In genomic region chr12:71834041-71834440, GRCm38 (mm10) we compare ENCODE assay signal across 8 mouse cellular contexts. TPM values are rescaled to one million over a fixed set of nuclear protein-coding genes. Genes with fewer than 3 reads are reported as not detected.
DNase-seq lines count a peak whose midpoint lies in the region; ATAC-seq and TF ChIP-seq lines count a peak whose summit lies in the region.
"Had no signal": no experiment of that assay in that cellular context is flagged by ENCODE, and none has a peak within 500 bp of the region (broad histone marks: within the 10 kb centered on the region; RNA-seq: fewer than 3 reads in every experiment).

No protein-coding gene starts in this region.

- peak overlapping the region; percentile 78 for H3K27ac ChIP-seq in heart, postnatal 0 days (ENCODE audit: low read depth)
- H3K27ac ChIP-seq in lung, embryonic 14.5 days (ENCODE audit: low read depth): peak overlapping the region; percentile 39
- H3K27ac ChIP-seq in neural tube, embryonic 15.5 days (replicated peaks): no peak overlapping the region
- no peak overlapping the region for H3K27ac ChIP-seq in intestine, postnatal 0 days (ENCODE audit: low read depth, low read length)

- TF ChIP-seq CTCF in lung, adult 2 months (IDR thresholded peaks at IDR 0.05; ENCODE audit: insufficient read depth, low read length): no peak
- TF ChIP-seq CTCF in heart, postnatal 0 days (IDR thresholded peaks at IDR 0.05; ENCODE audit: low read depth): no peak
- TF ChIP-seq CTCF in lung, embryonic 14.5 days (IDR thresholded peaks at IDR 0.05; ENCODE audit: low read depth): no peak
- TF ChIP-seq CTCF in intestine, postnatal 0 days (IDR thresholded peaks at IDR 0.05; ENCODE audit: low read depth): no peak

- TF ChIP-seq POLR2A in lung, adult 2 months (IDR thresholded peaks at IDR 0.05; ENCODE audit: borderline replicate concordance, extremely low read depth, low read depth, low read length): no peak

- H3K36me3 ChIP-seq in heart, postnatal 0 days (replicated peaks; ENCODE audit: control insufficient read depth, insufficient read depth, low read length): no peaks in the 10 kb centered on the region
- H3K36me3 ChIP-seq in lung, embryonic 14.5 days (ENCODE audit: insufficient read depth): no peaks in the 10 kb centered on the region
- no peaks in the 10 kb centered on the region for H3K36me3 ChIP-seq in neural tube, embryonic 15.5 days
- H3K36me3 ChIP-seq in intestine, postnatal 0 days (ENCODE audit: control insufficient read depth, insufficient read depth): no peaks in the 10 kb centered on the region

- peak; percentile 49 to 63 for DNase-seq in lung, adult 18-20 months
- no peak for DNase-seq in lung, adult 2 months
- peak; percentile 69 for DNase-seq in heart, postnatal 0 days (ENCODE audit: low spot score)
- peak; percentile 59 for DNase-seq in lung, embryonic 14.5 days
- DNase-seq in urinary bladder, adult 2 months (ENCODE audit: low spot score): no peak
- DNase-seq: kidney, adult 18-20 months had no signal

- H3K9ac ChIP-seq in heart, postnatal 0 days (replicated peaks; ENCODE audit: low read depth, low read length): no peak overlapping the region
- no peak overlapping the region for H3K9ac ChIP-seq in lung, embryonic 14.5 days
- no peak overlapping the region for H3K9ac ChIP-seq in neural tube, embryonic 15.5 days (replicated peaks)
- no peak overlapping the region for H3K9ac ChIP-seq in intestine, postnatal 0 days (ENCODE audit: low read depth, low read length)

- 24% methylated on average over 7 of the region's 7 CpGs for WGBS in lung, adult 2 months
- WGBS in heart, postnatal 0 days: 19% methylated on average over 7 of the region's 7 CpGs
- 33% methylated on average over 7 of the region's 7 CpGs for WGBS in lung, embryonic 14.5 days
- 52% methylated on average over 7 of the region's 7 CpGs for WGBS in neural tube, embryonic 15.5 days
- 55% methylated on average over 7 of the region's 7 CpGs for WGBS in intestine, postnatal 0 days

- no peaks in the 10 kb centered on the region for H3K27me3 ChIP-seq in heart, postnatal 0 days (ENCODE audit: control insufficient read depth, insufficient read depth, low read length)
- H3K27me3 ChIP-seq in lung, embryonic 14.5 days (ENCODE audit: insufficient read depth, low read length): no peaks in the 10 kb centered on the region
- no peaks in the 10 kb centered on the region for H3K27me3 ChIP-seq in neural tube, embryonic 15.5 days (replicated peaks)
- H3K27me3 ChIP-seq in intestine, postnatal 0 days (replicated peaks; ENCODE audit: control insufficient read depth, insufficient read depth, low read length): no peaks in the 10 kb centered on the region

- H3K4me2 ChIP-seq in heart, postnatal 0 days (ENCODE audit: low read depth, low read length): peak overlapping the region; percentile 55
- peak overlapping the region; percentile 25; the same call in 1 of the 2 replicates for H3K4me2 ChIP-seq in lung, embryonic 14.5 days
- H3K4me2 ChIP-seq in neural tube, embryonic 15.5 days: peak overlapping the region; percentile 34
- no peak overlapping the region; the same call in 1 of the 2 replicates for H3K4me2 ChIP-seq in intestine, postnatal 0 days (replicated peaks; ENCODE audit: low read depth)

- no peak overlapping the region for H3K4me3 ChIP-seq in lung, adult 2 months (replicated peaks; ENCODE audit: extremely low read depth, low read depth, low read length)
- H3K4me3 ChIP-seq in heart, postnatal 0 days (ENCODE audit: low read depth, low read length): peak overlapping the region; percentile 7
- H3K4me3 ChIP-seq in lung, embryonic 14.5 days (ENCODE audit: low read depth, low read length): no peak overlapping the region
- H3K4me3 ChIP-seq in neural tube, embryonic 15.5 days (replicated peaks): no peak overlapping the region
- H3K4me3 ChIP-seq in intestine, postnatal 0 days (ENCODE audit: low read depth, low read length): no peak overlapping the region

- peaks cover 48% of the 10 kb centered on the region for H3K4me1 ChIP-seq in lung, adult 2 months (ENCODE audit: control insufficient read depth, insufficient read depth, low read length)
- peaks cover 60% of the 10 kb centered on the region for H3K4me1 ChIP-seq in heart, postnatal 0 days (ENCODE audit: control insufficient read depth, insufficient read depth)
- H3K4me1 ChIP-seq in lung, embryonic 14.5 days (ENCODE audit: insufficient read depth): peaks cover 29% of the 10 kb centered on the region
- peaks cover 69% of the 10 kb centered on the region for H3K4me1 ChIP-seq in neural tube, embryonic 15.5 days
- peaks cover 22% of the 10 kb centered on the region for H3K4me1 ChIP-seq in intestine, postnatal 0 days (replicated peaks; ENCODE audit: control insufficient read depth, insufficient read depth, low read length)

- no peak for ATAC-seq in heart, postnatal 0 days (ENCODE audit: insufficient read depth, low read depth)
- no peak for ATAC-seq in lung, embryonic 14.5 days (ENCODE audit: insufficient read depth)
- no peak for ATAC-seq in neural tube, embryonic 15.5 days (ENCODE audit: low FRiP score)
- no peak for ATAC-seq in intestine, postnatal 0 days

- TF ChIP-seq EP300 in heart, postnatal 0 days (IDR thresholded peaks at IDR 0.05; ENCODE audit: low read depth): no peak

- H3K9me3 ChIP-seq in heart, postnatal 0 days (replicated peaks; ENCODE audit: control insufficient read depth, low read length): no peaks in the 10 kb centered on the region
- no peaks in the 10 kb centered on the region for H3K9me3 ChIP-seq in lung, embryonic 14.5 days (ENCODE audit: low read depth, low read length)
- no peaks in the 10 kb centered on the region for H3K9me3 ChIP-seq in neural tube, embryonic 15.5 days (replicated peaks)
- no peaks in the 10 kb centered on the region for H3K9me3 ChIP-seq in intestine, postnatal 0 days (ENCODE audit: control insufficient read depth)

RNA-seq across cellular contexts. Expression of gene Daam1, which starts 3.2 kb away (rescaled TPM):
- 9.4 and 15.2 TPM in 2 replicates for polyA plus RNA-seq in lung, adult 2 months (2012; rRNA removed)
- total RNA-seq in heart, postnatal 0 days (2014; rRNA removed; ENCODE audit: low replicate concordance): 33.8 and 44.5 TPM in 2 replicates
- polyA plus RNA-seq in heart, postnatal 0 days (2015; fragmentation: Nextera tagmentation; extraction: Ambion mirVana): 12.3 and 12.8 TPM in 2 replicates
- polyA plus RNA-seq in lung, embryonic 14.5 days (2014; fragmentation: Nextera tagmentation; extraction: Ambion mirVana): 15.3 and 17.5 TPM in 2 replicates
- polyA plus RNA-seq in neural tube, embryonic 15.5 days (2015; fragmentation: Nextera tagmentation; extraction: Ambion mirVana): 21.4 and 24.1 TPM in 2 replicates
- 5.3 and 5.7 TPM in 2 replicates for polyA plus RNA-seq in intestine, postnatal 0 days (2015; fragmentation: Nextera tagmentation; extraction: Ambion mirVana)
- 17.8 and 19.4 TPM in 2 replicates for polyA plus RNA-seq in urinary bladder, adult 2 months (2012; rRNA removed)

Comparison
In these comparisons a context has a peak if more than half of its experiments do, and no peak if none do; other contexts are left out.
1. DNase-seq: peak in lung, adult 18-20 months (2 of 2), heart, postnatal 0 days (single experiment) and lung, embryonic 14.5 days (single experiment); none in lung, adult 2 months (single experiment) and urinary bladder, adult 2 months (single experiment).
2. H3K27ac ChIP-seq: peak in heart, postnatal 0 days (single experiment) and lung, embryonic 14.5 days (single experiment); none in neural tube, embryonic 15.5 days (single experiment) and intestine, postnatal 0 days (single experiment).